Mouse (Mus musculus): Measurements from ENCODE around the gene Tmem236.

Tmem236 gene

DNA sequence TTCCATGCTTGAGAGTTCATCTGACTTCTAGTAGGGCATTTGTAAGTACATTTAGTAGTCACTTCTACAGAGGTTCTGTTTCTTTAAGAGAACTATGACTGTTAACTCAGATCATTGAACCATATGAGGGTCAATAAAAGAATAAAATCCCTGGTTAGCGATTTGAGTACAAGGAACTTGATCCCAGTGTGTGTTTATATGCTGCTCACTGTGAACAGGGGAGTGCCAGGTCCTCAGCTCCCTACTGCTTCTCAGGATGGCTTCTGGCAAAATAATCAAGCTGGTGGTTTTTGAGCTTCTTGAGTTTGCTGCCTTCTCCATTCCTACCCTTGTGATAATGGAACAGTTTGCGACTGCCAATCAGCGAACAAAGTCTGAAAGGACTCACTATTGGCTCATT lies at the start of gene Tmem236:
Gene Tmem236, plus strand, starts transcription at position 190 of the 400 bp plus-strand sequence.
- no peak for DNase-seq (ENCODE audit: low spot score in 2 of 2)

DNA sequence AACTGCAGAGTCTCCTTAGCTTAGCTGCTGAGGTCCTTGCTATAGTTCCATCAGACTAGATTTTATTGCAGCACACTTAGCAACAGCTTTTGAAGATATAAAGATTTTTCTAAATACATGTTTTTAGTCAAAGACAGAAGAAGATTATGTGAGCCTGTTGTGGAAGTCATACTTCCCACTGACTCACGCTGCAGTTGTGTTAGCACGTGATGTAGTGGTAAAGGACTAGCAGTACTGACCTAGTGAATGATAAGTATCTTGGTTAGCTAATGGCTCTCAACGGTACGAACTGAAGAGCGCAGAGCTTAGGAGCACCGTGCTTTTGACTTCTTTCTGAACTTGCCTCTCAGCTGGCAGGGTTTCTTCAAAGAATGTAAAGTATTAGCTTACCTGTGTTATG lies 47.9 kb upstream of the Tmem236 start:
- no peak for DNase-seq (ENCODE audit: low spot score in 2 of 2)

DNA sequence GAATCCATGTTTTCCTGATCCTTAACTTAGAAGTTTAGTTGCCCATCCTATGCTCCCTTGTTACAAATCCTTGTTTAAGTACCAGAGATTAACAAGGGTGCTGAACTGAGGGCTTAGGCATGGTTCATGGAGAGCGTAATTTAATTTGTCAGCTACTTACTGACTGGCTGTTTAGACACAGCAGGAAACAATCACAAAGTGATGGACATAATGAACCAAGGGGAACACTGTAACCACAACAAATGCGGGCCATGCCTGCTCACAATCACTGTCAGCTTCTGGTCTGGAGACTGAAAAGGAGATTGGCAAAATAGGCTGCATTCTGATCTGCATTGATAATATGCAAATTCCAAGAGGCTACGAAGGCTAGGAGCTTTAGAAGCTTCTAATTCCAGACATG lies 46.7 kb upstream of the Tmem236 start:
- no peak for DNase-seq (ENCODE audit: low spot score in 2 of 2)

DNA sequence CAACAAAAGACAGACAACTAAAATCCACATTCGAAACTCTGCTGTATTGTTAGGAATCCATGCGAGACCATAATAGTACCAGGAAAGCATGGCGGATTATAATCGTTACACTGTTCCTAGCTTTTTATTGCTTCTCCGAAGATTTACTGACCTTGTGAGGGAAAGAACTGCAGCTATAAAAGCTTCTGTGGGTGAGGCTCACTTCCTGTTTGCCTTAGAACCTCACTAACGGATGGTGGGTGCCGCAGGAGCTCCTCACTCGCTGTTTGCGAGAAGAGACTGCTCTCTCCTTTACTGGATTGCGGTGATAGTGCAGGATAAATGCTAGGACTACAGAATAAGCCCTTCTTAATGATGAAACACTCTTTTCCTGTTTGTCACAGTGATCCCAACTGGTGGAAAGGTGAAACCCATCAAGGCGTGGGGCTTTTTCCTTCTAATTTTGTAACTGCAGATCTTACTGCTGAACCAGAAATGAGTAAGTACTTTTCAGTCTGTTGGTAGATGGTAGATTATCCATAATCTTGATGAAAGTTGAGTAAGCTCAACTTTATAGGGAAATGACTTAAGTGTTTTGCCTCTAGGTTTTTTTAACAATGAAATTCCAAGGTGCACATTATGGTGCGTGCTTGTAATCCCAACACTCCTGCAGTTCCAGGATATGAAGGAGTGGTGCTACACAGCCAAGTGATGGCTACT lies 43.5 kb upstream of the Tmem236 start:
- no peak for DNase-seq (ENCODE audit: low spot score in 2 of 2)

DNA sequence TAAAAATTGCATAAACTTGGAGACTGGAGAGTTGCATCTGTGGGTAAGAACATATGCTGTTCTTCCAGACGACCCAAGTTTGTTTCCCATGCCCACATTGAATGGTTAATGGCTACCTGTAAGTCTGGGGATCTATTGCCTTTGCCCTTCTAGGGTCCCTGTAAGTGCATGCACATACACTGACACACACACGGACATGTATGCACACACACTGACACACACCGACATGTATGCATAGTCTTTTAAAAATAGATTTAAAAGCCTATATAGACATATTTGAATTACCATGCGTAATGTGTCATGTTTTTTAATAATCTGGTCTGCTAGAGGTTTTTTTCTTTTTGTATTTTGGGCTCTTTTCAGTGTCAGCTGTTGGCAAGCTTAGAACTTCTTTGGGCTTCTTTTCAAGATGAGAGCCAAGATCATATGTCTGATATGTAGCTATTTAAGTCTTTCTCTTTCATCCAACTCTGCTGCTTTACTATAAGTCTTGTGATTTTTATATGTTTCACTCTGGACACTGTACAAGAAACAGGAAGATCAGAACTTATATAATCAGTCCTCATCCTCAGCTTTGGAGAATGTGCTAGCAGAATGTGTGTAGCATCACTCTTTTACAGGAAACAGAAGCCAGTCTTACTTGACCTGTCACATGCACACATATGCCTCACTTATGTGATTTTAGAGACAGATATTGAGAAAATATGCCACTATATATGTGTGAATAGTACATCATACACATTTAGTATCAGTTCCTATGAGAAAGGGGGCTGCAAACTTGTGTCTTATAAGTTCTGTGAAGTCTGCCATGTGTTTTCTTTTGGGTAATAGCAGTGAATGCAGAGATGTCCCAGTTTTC lies 41.6 kb upstream of the Tmem236 start:
- no peak for DNase-seq (ENCODE audit: low spot score in 2 of 2)

DNA sequence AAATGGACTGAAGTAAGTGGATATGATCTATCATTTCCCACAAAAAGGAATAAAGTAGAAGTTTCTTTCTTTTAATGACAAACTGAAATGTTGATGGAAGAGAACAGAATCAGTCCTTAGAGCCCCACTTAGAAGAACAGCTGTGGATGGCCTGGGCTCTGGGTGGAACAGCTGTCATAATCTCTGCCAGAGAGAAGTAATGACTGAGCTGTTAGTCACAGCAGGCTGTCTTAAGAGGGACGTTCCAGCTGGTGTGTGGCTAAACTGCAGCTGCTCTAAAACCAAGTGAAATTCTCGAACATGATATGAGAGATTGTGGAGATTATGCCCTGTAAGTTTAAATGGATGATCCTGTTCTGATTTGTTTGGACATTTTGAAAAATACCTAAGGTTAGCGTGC lies 37.4 kb upstream of the Tmem236 start:
- no peak for DNase-seq (ENCODE audit: low spot score in 2 of 2)

DNA sequence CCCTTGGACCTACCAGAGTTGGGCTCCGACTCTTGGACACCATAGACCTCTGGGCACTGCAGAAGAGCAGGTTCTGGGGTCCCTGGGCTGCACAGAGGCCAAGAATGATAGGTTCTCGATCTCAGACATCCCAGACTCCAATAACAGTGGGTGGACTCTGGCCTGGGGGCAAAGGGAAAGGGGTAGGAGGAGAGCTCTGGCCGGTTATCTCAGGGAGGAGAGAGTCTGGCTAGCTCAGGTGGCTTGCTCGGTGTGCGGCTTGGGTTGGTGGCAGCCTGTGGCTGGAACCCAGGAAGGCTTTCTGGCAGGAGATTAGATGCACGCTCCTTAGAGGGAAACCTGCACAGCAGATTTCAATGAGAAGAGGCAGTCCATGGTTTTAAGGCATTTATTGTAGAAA lies 34.7 kb upstream of the Tmem236 start:
- no peak for DNase-seq (ENCODE audit: low spot score in 2 of 2)

DNA sequence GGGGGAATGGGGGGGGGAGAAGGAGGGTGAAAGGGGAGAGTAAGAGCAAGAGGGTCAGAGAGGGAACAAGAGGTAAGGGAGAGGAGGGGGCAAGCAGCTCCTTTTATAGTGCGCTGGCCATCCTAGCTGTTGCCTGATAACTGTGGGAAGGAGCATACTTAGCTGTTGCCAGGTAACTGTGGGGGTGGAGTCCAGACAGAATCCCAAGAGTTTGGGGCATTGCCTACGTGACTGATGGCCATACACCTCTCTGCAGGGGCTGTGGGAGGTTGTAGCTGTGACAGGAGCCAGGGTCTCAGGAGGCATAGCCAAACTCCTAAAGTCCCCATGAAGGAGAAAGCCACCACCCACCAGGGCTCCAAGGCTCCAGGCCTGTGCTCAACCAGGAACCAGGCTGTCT lies 34.3 kb upstream of the Tmem236 start:
- DNase-seq (ENCODE audit: low spot score in 2 of 2): no peak

DNA sequence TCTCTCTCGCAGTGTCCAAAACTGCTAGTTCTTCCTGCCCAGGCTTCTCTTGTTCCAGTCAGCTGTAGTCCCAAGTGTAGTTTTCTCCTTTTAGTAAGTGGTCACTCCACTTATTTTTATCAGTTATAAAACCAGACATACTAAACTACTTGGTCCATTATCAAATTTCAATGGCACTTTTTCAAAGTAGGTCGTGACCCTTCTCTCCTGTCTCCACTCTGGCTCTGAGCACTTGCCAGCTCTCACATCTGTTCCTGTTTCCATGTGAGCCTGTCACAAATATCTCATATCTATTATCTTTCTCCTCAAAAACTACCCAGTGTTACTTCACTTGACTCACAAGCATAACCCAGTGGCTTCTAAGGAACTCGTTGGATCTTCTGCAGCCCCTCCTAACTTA lies 29.0 kb upstream of the Tmem236 start:
- no peak for DNase-seq (ENCODE audit: low spot score in 2 of 2)

DNA sequence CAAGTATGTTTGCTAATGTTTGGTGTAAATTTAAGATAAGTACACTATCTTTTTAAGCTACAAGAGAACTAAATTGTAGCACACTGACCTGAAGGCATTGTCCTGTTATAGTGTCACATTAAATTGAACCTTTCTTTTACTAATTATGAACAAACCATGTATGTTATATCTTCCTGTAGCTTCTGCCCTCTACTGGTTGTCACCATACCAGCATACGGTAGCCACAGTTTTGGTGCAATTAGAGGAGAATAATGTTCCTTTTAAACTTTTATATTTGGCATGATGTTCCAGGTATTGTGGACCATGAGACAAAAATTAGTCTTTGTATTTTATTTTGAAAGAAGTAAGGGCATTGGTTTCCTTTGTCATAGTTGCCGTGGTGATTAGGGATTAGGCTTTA lies 27.4 kb upstream of the Tmem236 start:
- DNase-seq (ENCODE audit: low spot score in 2 of 2): no peak

DNA sequence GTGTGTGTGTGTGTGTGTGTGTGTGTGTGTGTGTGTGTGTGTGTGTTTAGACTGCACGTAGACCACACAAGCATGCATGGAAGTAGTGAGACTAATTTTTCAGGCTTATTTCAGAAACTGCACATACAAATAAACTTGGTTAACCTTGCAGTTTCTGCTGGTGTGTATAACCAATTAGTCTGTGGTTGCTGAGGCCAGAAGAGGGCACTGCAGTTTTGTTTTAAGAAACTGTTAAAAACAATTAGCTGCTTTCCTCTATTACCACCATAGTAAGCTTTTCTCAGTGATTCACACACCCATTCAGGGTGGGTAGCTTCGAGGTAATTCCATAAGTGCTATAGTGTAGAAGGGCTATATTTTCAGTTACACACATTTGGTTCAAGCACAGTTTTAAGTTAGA lies 23.5 kb upstream of the Tmem236 start:
- DNase-seq (ENCODE audit: low spot score in 2 of 2): no peak

DNA sequence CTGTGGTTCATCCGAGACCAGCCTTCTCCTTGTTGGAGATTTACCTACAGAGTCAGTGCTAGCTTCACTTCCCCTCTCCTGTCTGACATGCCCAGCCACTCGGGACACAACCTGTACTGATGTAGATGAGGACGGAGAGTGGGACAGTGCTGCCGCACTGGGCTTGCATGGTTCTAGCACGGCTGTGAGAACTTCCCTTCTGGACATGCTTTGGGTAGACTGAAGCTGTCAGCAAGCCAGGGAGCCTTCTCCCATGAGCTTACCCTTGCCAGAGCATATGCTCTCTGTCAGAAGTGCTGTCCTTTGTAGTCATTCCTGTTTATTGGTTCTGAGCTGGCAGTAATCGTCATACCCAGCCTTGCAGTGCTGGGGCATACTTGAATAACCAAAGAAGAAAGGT lies 22.5 kb upstream of the Tmem236 start:
- no peak for DNase-seq (ENCODE audit: low spot score in 2 of 2)

DNA sequence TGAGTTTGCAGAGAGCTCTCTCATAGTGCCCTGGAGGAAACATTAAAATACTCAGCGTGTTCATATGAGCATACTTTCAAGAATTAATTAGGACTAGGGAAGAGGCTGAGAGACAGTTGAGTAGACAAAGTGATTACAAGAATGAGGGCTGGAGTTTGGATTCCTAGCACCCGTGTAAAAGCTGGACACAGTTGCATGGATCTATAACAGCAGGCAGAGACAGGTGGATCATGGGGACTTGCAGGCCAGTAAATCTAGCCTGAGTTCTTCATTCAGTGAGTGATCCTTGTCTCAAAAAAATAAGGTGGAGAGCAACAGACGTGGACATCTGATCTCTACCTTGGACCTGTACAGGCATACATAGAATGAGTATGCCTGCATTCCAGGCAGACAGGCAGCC lies 15.3 kb upstream of the Tmem236 start:
- DNase-seq (ENCODE audit: low spot score in 2 of 2): no peak

DNA sequence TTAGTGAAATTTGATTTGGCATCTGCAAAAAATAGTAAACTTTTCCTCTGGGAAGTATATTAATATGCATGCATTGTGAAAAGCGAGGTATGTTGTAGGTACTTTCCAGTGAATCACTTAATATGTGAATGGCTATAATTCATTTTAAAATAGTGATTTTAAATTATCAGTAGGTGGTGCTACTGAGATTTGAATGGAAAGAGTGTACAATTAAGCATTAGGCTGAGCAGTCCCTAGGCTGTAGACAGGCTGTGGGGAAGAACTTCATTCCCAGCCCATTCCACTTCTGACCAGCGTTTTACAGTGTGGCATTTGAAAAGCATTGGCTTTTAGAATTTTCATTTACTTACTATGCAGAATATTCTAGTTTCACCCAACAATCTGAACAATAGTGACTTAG lies 14.6 kb upstream of the Tmem236 start:
- DNase-seq (ENCODE audit: low spot score in 2 of 2): no peak

DNA sequence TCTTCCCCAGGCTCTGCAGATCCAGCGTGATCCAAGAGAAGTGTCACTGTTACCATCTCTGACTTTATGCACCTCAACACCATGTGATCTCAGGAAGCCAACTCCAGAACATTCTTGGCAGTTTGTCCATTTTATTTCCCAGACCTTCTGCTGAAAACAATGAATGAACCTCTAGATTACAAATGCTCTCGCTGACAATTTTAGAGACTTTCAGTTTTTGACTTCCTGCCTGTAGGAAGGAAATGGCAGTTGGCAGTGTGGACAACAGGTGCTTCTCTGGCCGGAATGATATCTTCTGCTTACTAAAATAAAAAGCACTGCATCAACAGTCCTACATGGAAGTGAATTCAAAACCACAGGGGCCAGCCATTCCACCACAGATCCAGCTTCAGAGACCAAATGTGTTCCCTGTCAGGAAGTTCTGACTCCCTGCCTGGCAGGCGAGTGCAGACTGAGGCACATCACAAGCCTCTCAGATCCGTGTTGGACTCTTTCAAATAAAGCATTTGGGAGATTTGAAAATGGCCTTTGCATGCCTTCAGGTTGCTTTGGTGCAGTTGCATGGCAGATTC lies 9.8 kb upstream of the Tmem236 start:
- no peak for DNase-seq (ENCODE audit: low spot score in 2 of 2)

DNA sequence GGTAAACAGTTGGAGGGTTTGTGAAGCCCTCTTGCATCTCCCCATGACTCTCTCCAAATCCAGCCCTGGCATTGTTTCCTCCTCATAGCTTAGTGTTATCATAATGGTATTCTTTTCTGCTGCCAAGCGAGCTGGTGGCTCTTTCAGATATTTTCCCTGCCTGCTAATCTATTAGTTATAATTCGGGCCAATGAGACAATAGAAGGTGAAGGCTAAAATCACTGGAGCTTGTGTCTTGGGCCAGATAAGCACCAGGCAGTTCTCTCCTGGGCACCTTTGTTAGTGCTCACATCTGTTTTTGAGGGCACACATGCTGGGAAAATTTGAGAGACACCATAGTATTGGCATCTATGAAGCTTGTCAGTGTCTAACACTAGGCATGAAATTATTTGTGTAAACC lies 9.3 kb upstream of the Tmem236 start:
- DNase-seq (ENCODE audit: low spot score in 2 of 2): no peak

DNA sequence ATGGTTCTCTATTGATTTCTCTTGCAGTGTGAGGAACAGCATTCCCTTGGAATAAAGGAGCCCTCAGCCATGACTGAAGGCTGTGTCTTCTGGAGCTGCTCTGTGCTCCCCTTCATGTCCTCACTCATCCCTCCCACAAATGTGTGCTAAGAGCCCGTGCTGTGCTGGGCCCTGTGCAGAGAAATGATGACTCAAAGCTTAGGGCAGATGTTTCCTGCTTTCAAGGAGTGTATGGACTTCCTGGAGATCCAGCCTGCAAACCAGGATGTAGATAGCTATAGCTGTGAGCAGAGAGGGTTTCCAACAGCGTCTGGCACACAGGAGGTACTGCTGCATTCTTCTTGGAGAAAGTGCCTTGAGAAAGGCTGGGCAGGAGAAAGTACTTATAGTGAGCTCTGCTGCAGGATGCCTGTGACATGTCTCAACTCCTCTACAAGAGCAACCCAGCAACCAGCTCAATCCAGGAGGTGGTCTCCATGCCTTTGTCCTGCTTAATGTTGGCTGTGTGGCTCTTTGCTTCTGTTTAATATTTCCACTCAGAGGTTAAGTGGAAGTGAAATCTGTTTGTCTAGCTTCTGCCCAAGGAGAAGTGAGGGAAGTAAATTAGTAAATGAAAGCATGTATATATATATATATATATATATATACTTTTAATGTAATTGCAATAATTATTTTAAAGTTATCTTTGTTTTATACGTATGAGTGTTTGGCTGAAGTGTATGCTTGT lies 8.5 kb upstream of the Tmem236 start:
- DNase-seq (ENCODE audit: low spot score in 2 of 2): no peak

DNA sequence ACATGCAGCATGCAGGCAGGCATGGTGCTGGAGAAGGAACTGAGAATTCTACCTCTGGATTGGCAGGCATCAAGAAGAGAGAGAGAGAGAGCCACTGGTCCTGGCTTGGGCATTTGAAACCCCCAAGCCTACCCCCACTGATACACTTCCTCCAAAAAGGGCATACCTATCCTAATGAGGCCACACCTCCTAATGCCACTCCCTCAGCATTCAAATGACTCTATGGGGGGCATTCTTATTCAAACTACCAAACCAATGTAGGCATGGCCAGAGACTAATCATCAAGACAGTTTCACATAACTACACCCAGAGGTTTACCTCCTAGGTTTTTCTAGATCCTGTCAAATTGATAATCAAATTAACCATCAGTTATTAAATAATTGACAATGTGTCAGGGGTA lies 6.6 kb upstream of the Tmem236 start:
- no peak for DNase-seq (ENCODE audit: low spot score in 2 of 2)

DNA sequence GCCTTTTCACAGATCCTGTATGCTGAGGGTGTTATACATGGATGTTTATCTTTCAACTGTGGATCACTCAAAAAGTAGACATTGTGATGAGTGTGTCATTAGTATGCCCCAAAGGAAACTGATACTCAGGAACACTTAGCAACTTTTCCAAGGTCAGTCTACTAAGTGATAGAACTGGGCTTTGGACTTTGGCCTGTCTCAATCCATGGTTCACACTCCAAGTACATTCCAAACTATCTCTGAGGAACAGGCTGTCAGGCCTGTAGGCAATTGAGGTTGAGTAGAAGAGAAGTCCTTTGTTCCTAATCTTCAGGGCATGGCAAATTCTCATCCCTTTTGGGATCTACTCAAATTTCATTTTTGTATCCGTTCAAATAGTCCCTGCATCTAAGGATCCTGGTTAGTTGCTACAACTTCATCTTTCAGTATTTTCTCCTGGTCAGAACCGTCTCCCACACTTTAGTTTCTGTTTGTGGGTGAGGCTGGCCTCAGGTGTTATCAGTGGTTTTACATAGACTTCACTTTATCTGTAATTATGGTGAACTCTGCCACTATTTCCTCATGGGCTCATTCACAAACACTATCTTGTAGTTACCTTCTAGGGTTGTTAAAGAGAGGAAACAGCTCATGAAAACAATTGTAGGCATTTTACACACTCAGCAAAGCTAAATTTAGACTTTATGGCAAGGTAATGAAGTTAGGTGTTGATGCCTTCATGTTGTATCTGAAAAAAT lies 2.3 kb downstream of the Tmem236 start:
- DNase-seq (ENCODE audit: low spot score in 2 of 2): no peak

DNA sequence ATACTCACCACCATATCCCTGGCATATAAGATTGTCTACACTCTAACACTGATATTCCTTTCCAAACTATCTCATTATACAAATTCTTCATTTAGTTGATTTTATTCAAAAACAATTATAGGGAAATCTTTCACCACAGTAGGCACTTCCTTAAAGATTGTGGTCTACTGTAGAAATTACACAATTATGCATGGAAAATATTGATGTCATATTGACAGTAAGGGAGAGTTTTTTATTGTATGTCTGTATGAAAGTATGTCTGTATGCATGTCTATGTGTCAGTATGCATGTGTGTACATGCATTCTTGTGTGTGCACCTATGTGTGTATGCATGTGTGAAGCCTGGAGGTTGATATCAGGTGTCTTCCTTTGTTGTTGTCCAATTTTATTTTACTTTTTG lies 10.1 kb downstream of the Tmem236 start:
- no peak for DNase-seq (ENCODE audit: low spot score in 2 of 2)

DNA sequence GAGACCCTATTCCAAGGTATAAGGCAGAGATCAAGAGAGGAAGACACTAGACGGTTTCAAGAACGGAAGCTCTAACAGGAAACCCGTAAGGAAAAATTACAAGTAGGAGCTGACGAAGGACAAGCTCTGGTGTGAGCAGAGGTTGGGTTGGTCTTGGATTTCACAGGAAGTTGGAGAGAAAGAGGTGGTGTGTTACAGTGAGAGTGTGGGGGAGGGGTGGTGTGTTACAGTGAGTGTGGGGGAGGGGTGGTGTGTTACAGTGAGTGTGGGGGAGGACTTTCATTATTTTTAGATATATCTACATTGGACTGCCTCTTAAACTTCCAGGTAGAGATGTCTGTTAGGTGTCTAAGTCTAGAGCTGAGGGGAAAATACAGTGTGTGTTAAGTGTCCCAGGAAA lies 16.4 kb downstream of the Tmem236 start:
- DNase-seq (ENCODE audit: low spot score in 2 of 2): no peak

DNA sequence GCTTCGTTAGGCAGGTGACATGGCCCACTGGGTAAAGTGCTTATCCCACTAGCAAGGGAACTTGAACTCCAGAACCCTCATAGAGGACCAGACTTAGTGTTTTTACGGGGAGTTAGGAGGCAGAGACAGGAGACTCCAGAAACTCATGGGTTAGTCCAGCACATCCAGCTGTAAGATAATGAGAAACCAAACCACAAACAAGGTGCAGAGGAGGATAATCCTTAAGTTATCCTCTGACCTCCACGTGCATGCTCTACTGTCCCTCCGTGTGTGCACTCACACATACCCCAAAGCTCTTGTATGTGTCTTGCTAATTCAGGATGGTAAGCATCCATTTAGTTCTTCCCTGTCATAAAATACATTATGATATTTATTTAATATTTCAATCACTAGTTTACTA lies 17.3 kb downstream of the Tmem236 start:
- DNase-seq (ENCODE audit: low spot score in 2 of 2): no peak
